Mouse (Mus musculus) embryonic stem cell, embryonic (primary cell): ENCODE data around the gene Pde4b.

Experiments
- CTCF ChIA-PET, 4 experiments: fragments of 300-600 bp in 2 of 4; fragments of 350-600 bp in 2 of 4; sonication (Branson Sonifier 250); formaldehyde crosslinking; loops; one replicate each; lab custom pipeline; 2022; ENCODE audit warnings: inconsistent platforms in 2 of 4; lab: Charles Lee
- POLR2A ChIA-PET, 4 experiments: fragments of 300-600 bp in 2 of 4; fragments of 350-600 bp in 2 of 4; sonication (Branson Sonifier 250); formaldehyde crosslinking; loops; one replicate each; lab custom pipeline; 2022; ENCODE audit warnings: antibody characterized with exemption in 4 of 4, inconsistent platforms in 1 of 4; lab: Charles Lee

The Pde4b gene

GRCm38 (mm10) chr4:102256170-102256960 lies 169.0 kb downstream of the Pde4b start:
- CTCF ChIA-PET, result no interaction called here

GRCm38 (mm10) chr4:102260216-102260615 lies 172.9 kb downstream of the Pde4b start:
- ChIA-PET CTCF (no interaction called here), POLR2A (no interaction called here)

More at GRCm38 (mm10) chr4:102256170-102256960, 169.0 kb downstream of the Pde4b start:
- POLR2A ChIA-PET, result no interaction called here

GRCm38 (mm10) chr4:102272313-102272712 lies 185.0 kb downstream of the Pde4b start:
- ChIA-PET CTCF (no interaction called here), POLR2A (no interaction called here)

- ChIA-PET POLR2A (no interaction called here), CTCF (no interaction called here)
Measured at GRCm38 (mm10) chr4:102272749-102273148, 185.4 kb downstream of the Pde4b start.

- ChIA-PET CTCF (interaction anchor here in 1 of 4 experiments (0.5 kb wide), 1 partner anchor 49 kb away, joined by 5 read pairs; no protein-coding TSS in a partner anchor), POLR2A (no interaction called here)
Measured at GRCm38 (mm10) chr4:102275716-102276115, 188.4 kb downstream of the Pde4b start.

GRCm38 (mm10) chr4:102278958-102279357 lies 191.6 kb downstream of the Pde4b start:
- ChIA-PET CTCF (no interaction called here), POLR2A (no interaction called here)

GRCm38 (mm10) chr4:102287172-102287571 lies 199.8 kb downstream of the Pde4b start:
- POLR2A ChIA-PET, result no interaction called here
- CTCF ChIA-PET, result no interaction called here

- CTCF ChIA-PET, result no interaction called here
- POLR2A ChIA-PET, result no interaction called here
Measured at GRCm38 (mm10) chr4:102290052-102290734, 202.8 kb downstream of the Pde4b start.

- CTCF ChIA-PET, result no interaction called here
- POLR2A ChIA-PET, result no interaction called here
Measured at GRCm38 (mm10) chr4:102297558-102297957, 210.2 kb downstream of the Pde4b start.

- CTCF ChIA-PET, result interaction anchor here in 1 of 4 experiments (0.6 kb wide), 1 partner anchor 442 kb away, joined by 3 read pairs; no protein-coding TSS in a partner anchor
- POLR2A ChIA-PET, result no interaction called here
Measured at GRCm38 (mm10) chr4:102302568-102302967, 215.2 kb downstream of the Pde4b start.

- POLR2A ChIA-PET, result no interaction called here
- CTCF ChIA-PET, result no interaction called here
Measured at GRCm38 (mm10) chr4:102307661-102308297, 220.4 kb downstream of the Pde4b start.

- CTCF ChIA-PET, result no interaction called here
- POLR2A ChIA-PET, result no interaction called here
Measured at GRCm38 (mm10) chr4:102310630-102311029, 223.3 kb downstream of the Pde4b start.

- POLR2A ChIA-PET, result no interaction called here
- CTCF ChIA-PET, result no interaction called here
Measured at GRCm38 (mm10) chr4:102316011-102316410, 228.7 kb downstream of the Pde4b start.

- CTCF ChIA-PET, result no interaction called here
Measured at GRCm38 (mm10) chr4:102316699-102317285, 229.4 kb downstream of the Pde4b start.

GRCm38 (mm10) chr4:102318596-102318995 lies 231.3 kb downstream of the Pde4b start:
- POLR2A ChIA-PET, result no interaction called here
- CTCF ChIA-PET, result no interaction called here

More at GRCm38 (mm10) chr4:102316699-102317285, 229.4 kb downstream of the Pde4b start:
- POLR2A ChIA-PET, result no interaction called here

- ChIA-PET POLR2A (no interaction called here), CTCF (interaction anchor here in 2 of 4 experiments (0.6 to 1.3 kb wide), 2 partner anchors 92 to 427 kb away, joined by 3 to 8 read pairs; no protein-coding TSS in a partner anchor)
Measured at GRCm38 (mm10) chr4:102321340-102321739, 234.0 kb downstream of the Pde4b start.

GRCm38 (mm10) chr4:102332386-102332785 lies 245.0 kb downstream of the Pde4b start:
- POLR2A ChIA-PET, result no interaction called here
- CTCF ChIA-PET, result no interaction called here

GRCm38 (mm10) chr4:102332885-102333284 lies 245.5 kb downstream of the Pde4b start:
- CTCF ChIA-PET, result no interaction called here
- POLR2A ChIA-PET, result interaction anchor here in 1 of 4 experiments (0.6 kb wide), 1 partner anchor 161 kb away, joined by 3 read pairs; no protein-coding TSS in a partner anchor

GRCm38 (mm10) chr4:102346911-102347492 lies 259.7 kb downstream of the Pde4b start:
- ChIA-PET POLR2A (no interaction called here), CTCF (no interaction called here)
